Mouse (Mus musculus): Measurements from ENCODE around the gene Adamts20. TPM values are rescaled to one million over a fixed set of nuclear protein-coding genes. Genes with fewer than 3 reads are reported as not detected.

The Adamts20 gene
- polyA plus RNA-seq, 1 experiment from 2014 or later, result 2.4 TPM

GRCm38 (mm10) chr15:94430681-94431405, 34.4 kb downstream of the Adamts20 start:
- WGBS, result 70% methylated on average over 14 of the region's 14 CpGs
- peak overlapping the region; percentile 22; the same call in 1 of the 2 replicates for H3K27ac ChIP-seq
- no peaks in the 10 kb centered on the region for H3K36me3 ChIP-seq
- no peaks in the 10 kb centered on the region for H3K27me3 ChIP-seq (ENCODE audit: insufficient read depth, poor library complexity, severe bottlenecking)
- no peak for DNase-seq (ENCODE audit: low spot score)
- H3K9me3 ChIP-seq, result no peaks in the 10 kb centered on the region
- no peak overlapping the region for H3K4me3 ChIP-seq
- no peaks in the 10 kb centered on the region for H3K4me1 ChIP-seq

DNA sequence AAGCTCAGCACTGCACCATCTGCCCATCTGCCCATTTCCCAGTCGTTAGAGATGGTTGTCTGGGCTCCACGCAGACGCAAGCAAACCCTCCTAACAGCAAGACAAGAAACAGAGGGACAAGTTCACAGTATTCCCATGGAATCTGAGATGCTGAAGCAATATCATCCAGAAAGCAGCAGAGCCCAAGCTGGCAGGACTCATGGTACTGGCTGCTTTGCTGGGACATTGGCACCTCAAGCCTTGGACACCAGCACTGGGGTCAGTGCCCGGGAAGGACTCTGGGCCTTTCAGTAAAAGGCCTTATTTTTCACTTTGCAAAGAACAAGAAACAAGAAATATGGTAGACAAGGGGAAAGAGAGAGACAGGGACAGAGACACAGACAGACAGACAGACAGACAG, 36.5 kb downstream of the Adamts20 start:
- H3K27me3 ChIP-seq (ENCODE audit: insufficient read depth, poor library complexity, severe bottlenecking), result no peaks in the 10 kb centered on the region
- H3K4me3 ChIP-seq, result no peak overlapping the region
- no peaks in the 10 kb centered on the region for H3K9me3 ChIP-seq
- H3K36me3 ChIP-seq, result no peaks in the 10 kb centered on the region
- 89% methylated on average over 4 of the region's 4 CpGs for WGBS
- no peak for DNase-seq (ENCODE audit: low spot score)
- no peak overlapping the region for H3K27ac ChIP-seq
- H3K4me1 ChIP-seq, result no peaks in the 10 kb centered on the region

GRCm38 (mm10) chr15:94427482-94428214, 37.6 kb downstream of the Adamts20 start:
- H3K27ac ChIP-seq, result no peak overlapping the region
- no peak for DNase-seq (ENCODE audit: low spot score)
- WGBS, result 88% methylated on average over 9 of the region's 9 CpGs

DNA sequence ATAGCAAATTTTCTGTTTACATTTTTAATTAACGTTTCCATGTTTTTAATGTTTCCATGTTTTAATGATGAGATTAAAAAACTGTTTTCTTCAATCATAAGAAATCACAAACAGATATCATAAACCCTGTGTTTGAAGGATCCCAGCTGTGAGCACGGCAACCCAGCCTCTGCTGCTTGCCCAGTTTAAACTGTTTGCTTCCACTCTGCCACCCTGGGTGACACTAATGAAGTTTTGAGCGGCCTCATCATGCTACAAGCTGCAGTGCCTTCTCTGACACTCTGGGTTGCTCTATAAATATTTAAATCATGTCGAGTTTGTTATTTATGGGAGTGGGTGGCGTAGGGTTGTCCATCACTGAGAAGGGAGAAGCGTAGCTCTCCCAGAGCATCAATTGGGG, 44.7 kb downstream of the Adamts20 start:
- Histone ChIP-seq H3K36me3 (no peaks in the 10 kb centered on the region), H3K27me3 (ENCODE audit: insufficient read depth, poor library complexity, severe bottlenecking) (no peaks in the 10 kb centered on the region), H3K27ac (no peak overlapping the region), H3K4me1 (peaks cover 4% of the 10 kb centered on the region; the same call in 1 of the 2 replicates), H3K9me3 (no peaks in the 10 kb centered on the region), H3K4me3 (no peak overlapping the region)
- DNase-seq (ENCODE audit: low spot score), result no peak
- WGBS, result 74% methylated on average over 6 of the region's 6 CpGs

More at GRCm38 (mm10) chr15:94427482-94428214, 37.6 kb downstream of the Adamts20 start:
- H3K9me3 ChIP-seq, result no peaks in the 10 kb centered on the region
- no peaks in the 10 kb centered on the region for H3K4me1 ChIP-seq
- no peak overlapping the region for H3K4me3 ChIP-seq
- H3K36me3 ChIP-seq, result no peaks in the 10 kb centered on the region
- no peaks in the 10 kb centered on the region for H3K27me3 ChIP-seq (ENCODE audit: insufficient read depth, poor library complexity, severe bottlenecking)

DNA sequence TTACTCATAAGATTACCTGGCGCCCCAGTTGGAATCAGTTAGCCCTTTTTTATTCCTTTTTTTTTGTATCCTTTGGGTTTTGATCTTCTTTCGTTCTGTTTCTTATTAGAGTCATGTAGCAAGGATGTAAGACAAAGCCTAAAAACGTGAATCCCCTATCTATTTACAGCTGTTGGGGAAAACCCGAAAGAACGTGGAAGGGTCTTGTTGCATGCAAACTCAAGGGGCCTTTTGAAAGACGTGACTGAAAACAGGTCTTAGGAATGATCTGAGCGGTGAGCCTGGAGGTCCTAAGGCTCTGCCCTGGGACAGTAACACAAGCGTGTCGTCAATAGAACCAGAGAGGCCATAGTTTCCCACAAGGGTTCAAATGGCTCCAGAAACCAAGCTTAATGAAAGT, 46.1 kb downstream of the Adamts20 start:
- no peaks in the 10 kb centered on the region for H3K9me3 ChIP-seq
- H3K36me3 ChIP-seq, result no peaks in the 10 kb centered on the region
- H3K4me3 ChIP-seq, result no peak overlapping the region
- no peak overlapping the region for H3K27ac ChIP-seq
- 86% methylated on average over 9 of the region's 9 CpGs for WGBS
- peaks cover 4% of the 10 kb centered on the region; the same call in 1 of the 2 replicates for H3K4me1 ChIP-seq
- H3K27me3 ChIP-seq (ENCODE audit: insufficient read depth, poor library complexity, severe bottlenecking), result no peaks in the 10 kb centered on the region
- DNase-seq (ENCODE audit: low spot score), result no peak

GRCm38 (mm10) chr15:94418427-94418826, 46.8 kb downstream of the Adamts20 start:
- Histone ChIP-seq H3K27ac (no peak overlapping the region), H3K4me3 (no peak overlapping the region), H3K9me3 (no peaks in the 10 kb centered on the region), H3K4me1 (peaks cover 4% of the 10 kb centered on the region; the same call in 1 of the 2 replicates), H3K36me3 (no peaks in the 10 kb centered on the region), H3K27me3 (ENCODE audit: insufficient read depth, poor library complexity, severe bottlenecking) (no peaks in the 10 kb centered on the region)
- WGBS, result 78% methylated on average over 5 of the region's 5 CpGs
- DNase-seq (ENCODE audit: low spot score), result no peak

- Histone ChIP-seq H3K27me3 (ENCODE audit: insufficient read depth, poor library complexity, severe bottlenecking) (no peaks in the 10 kb centered on the region), H3K36me3 (no peaks in the 10 kb centered on the region), H3K4me3 (no peak overlapping the region), H3K4me1 (peaks cover 4% of the 10 kb centered on the region; the same call in 1 of the 2 replicates), H3K9me3 (no peaks in the 10 kb centered on the region), H3K27ac (no peak overlapping the region)
- no peak for DNase-seq (ENCODE audit: low spot score)
- WGBS, result 78% methylated on average over 18 of the region's 18 CpGs
Measured at GRCm38 (mm10) chr15:94417216-94418155, 47.7 kb downstream of the Adamts20 start.

DNA sequence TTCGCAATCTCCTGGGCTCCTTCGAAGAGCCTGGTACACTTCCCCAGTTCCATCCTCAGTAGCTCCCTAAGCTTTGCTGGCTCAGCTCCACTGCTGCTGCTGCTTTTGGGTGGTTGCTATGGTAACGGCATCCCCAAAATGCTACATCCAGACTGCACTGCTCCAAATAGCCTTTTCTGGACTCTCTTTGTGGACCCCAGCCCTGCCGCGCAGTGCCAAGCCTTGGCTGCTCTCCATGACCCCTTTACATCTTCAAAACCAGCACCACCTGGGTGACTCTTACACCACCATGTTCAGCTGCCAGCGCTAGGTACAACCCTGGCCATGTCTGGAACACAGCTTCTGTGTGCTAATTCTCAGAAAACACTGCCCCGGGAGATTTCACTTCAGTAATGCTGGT, 55.4 kb downstream of the Adamts20 start:
- Histone ChIP-seq H3K27ac (no peak overlapping the region), H3K4me3 (no peak overlapping the region), H3K36me3 (no peaks in the 10 kb centered on the region), H3K9me3 (no peaks in the 10 kb centered on the region), H3K4me1 (no peaks in the 10 kb centered on the region), H3K27me3 (ENCODE audit: insufficient read depth, poor library complexity, severe bottlenecking) (peaks cover 15% of the 10 kb centered on the region)
- WGBS, result 89% methylated on average over 7 of the region's 7 CpGs
- no peak for DNase-seq (ENCODE audit: low spot score)

- H3K4me3 ChIP-seq, result no peak overlapping the region
- DNase-seq (ENCODE audit: low spot score), result no peak
- H3K27ac ChIP-seq, result no peak overlapping the region
- H3K4me1 ChIP-seq, result peaks cover 18% of the 10 kb centered on the region
- peaks cover 41% of the 10 kb centered on the region for H3K27me3 ChIP-seq (ENCODE audit: insufficient read depth, poor library complexity, severe bottlenecking)
- no peaks in the 10 kb centered on the region for H3K9me3 ChIP-seq
- H3K36me3 ChIP-seq, result no peaks in the 10 kb centered on the region
- 16% methylated on average over 2 of the region's 2 CpGs for WGBS
Measured at GRCm38 (mm10) chr15:94406364-94406763, 58.9 kb downstream of the Adamts20 start.

DNA sequence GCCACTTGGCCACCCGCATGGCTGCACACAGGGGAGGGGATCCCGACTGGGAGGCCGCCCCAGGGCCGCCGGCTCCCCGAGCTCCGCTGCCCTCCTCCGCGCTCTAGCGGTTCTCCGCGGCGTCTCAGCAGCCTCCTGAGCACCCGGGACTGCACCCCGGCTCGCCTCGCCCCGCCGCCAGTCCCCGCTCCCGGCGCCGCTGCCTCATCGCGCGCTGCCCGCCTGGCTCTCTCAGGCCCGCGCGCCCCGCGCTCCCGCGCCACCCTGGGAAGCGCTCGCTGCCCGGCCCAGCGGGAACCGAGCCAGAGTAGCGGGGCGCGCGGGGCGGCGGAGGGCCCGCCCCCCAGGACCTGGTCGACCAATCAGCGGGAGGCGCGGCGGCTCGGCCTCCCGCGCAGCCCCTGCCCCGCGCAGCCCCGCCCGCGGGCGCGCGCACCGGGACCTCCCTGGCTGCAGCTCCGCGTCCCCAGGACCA, 61.1 kb downstream of the Adamts20 start:
- peak; percentile 77 for DNase-seq (ENCODE audit: low spot score)
- Histone ChIP-seq H3K36me3 (no peaks in the 10 kb centered on the region), H3K9me3 (no peaks in the 10 kb centered on the region), H3K4me1 (peaks cover 18% of the 10 kb centered on the region), H3K4me3 (peak overlapping the region; percentile 82), H3K27ac (peak overlapping the region; percentile 84), H3K27me3 (ENCODE audit: insufficient read depth, poor library complexity, severe bottlenecking) (peaks cover 41% of the 10 kb centered on the region)
- WGBS, result under 1% methylated on average over 62 of the region's 65 CpGs

- peak overlapping the region; percentile 84 for H3K27ac ChIP-seq
- peaks cover 41% of the 10 kb centered on the region for H3K27me3 ChIP-seq (ENCODE audit: insufficient read depth, poor library complexity, severe bottlenecking)
- 2% methylated on average over 34 of the region's 34 CpGs for WGBS
- H3K9me3 ChIP-seq, result no peaks in the 10 kb centered on the region
- H3K4me1 ChIP-seq, result peaks cover 18% of the 10 kb centered on the region
- DNase-seq (ENCODE audit: low spot score), result no peak
- no peaks in the 10 kb centered on the region for H3K36me3 ChIP-seq
- H3K4me3 ChIP-seq, result peak overlapping the region; percentile 82
Measured at GRCm38 (mm10) chr15:94403461-94404070, 61.7 kb downstream of the Adamts20 start.

GRCm38 (mm10) chr15:94403018-94403417, 62.2 kb downstream of the Adamts20 start:
- Histone ChIP-seq H3K4me1 (peaks cover 18% of the 10 kb centered on the region), H3K36me3 (no peaks in the 10 kb centered on the region), H3K4me3 (peak overlapping the region; percentile 82), H3K27ac (no peak overlapping the region), H3K27me3 (ENCODE audit: insufficient read depth, poor library complexity, severe bottlenecking) (peaks cover 41% of the 10 kb centered on the region), H3K9me3 (no peaks in the 10 kb centered on the region)
- WGBS, result 5% methylated on average over 15 of the region's 15 CpGs
- DNase-seq (ENCODE audit: low spot score), result no peak
